Mouse (Mus musculus) bone marrow macrophage, adult 2 months (primary cell): ENCODE measurements around the gene Ece2.

ENCODE experiments used
- CTCF ChIP-seq: IDR thresholded peaks from 2 replicates; pipeline ENCODE4 v1.5.1; 2012; ENCODE audit warnings: low read depth, mild to moderate bottlenecking, low read length, moderate library complexity
- POLR2A ChIP-seq: IDR thresholded peaks from 2 replicates; pipeline ENCODE4 v1.6.1; 2012; ENCODE audit warnings: mild to moderate bottlenecking, low read depth, low read length, borderline replicate concordance

DNA sequence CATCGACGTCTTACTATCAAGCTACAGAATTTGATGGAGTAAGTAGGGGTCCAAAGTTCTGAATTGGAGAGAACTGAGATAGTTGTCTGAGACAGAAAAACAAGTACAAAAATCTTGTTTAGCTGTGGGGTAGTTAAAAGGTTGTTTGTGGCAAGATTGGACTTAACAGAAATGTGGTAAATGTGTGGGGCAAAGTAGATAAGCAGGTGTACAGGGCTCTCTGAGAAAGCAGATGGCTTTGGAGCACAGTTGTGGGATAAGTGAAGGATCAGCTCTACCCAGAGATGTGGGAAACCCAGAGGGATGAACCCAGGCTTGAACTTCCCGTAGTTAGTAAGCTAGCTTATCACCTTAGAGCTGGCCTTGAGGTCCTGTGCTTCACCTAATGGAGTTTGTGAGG lies 61.1 kb downstream of the Ece2 start:
- no peak for TF ChIP-seq POLR2A
- no peak for TF ChIP-seq CTCF
